ENCODE assay signal across 8 mouse cellular contexts in genomic region chr11:90686287-90687025, GRCm38 (mm10). TPM values are rescaled to one million over a fixed set of nuclear protein-coding genes. Genes with fewer than 3 reads are reported as not detected.
DNase-seq lines count a peak whose midpoint lies in the region; ATAC-seq and TF ChIP-seq lines count a peak whose summit lies in the region.

No protein-coding gene starts in this region.

- no peak for TF ChIP-seq RAD21 in MEL (IDR thresholded peaks at IDR 0.05; ENCODE audit: low read depth, low read length)

- TF ChIP-seq POLR2A in MEL (IDR thresholded peaks at IDR 0.05; ENCODE audit: control insufficient read depth in 1 of 2, insufficient read depth in 1 of 2, low read depth in 1 of 2, low read length in 2 of 2, poor library complexity in 1 of 2) = no peak

- H3K4me2 ChIP-seq in liver, embryonic 12.5 days = peak overlapping the region; percentile 87
- peak overlapping the region; percentile 80 for H3K4me2 ChIP-seq in neural tube, embryonic 14.5 days (ENCODE audit: low read depth, low read length)

- H3K9me3 ChIP-seq in MEL (replicated peaks; ENCODE audit: insufficient read depth, low read length) = no peaks in the 10 kb centered on the region
- H3K9me3 ChIP-seq in liver, embryonic 12.5 days (replicated peaks) = no peaks in the 10 kb centered on the region
- H3K9me3 ChIP-seq in neural tube, embryonic 14.5 days (ENCODE audit: control insufficient read depth, low read length) = no peaks in the 10 kb centered on the region

- TF ChIP-seq EP300 in MEL (IDR thresholded peaks at IDR 0.05; ENCODE audit: low read depth in 1 of 2, low read length in 2 of 2) = peak in 1 of 2 experiments; percentile 60; a peak in 2 of 4 replicates

- no peaks in the 10 kb centered on the region for H3K27me3 ChIP-seq in MEL (ENCODE audit: control insufficient read depth in 1 of 2, insufficient read depth in 2 of 2, low read length in 2 of 2)
- no peaks in the 10 kb centered on the region for H3K27me3 ChIP-seq in liver, embryonic 12.5 days (replicated peaks)
- H3K27me3 ChIP-seq in neural tube, embryonic 14.5 days (ENCODE audit: control insufficient read depth, insufficient read depth, low read length) = no peaks in the 10 kb centered on the region

- peaks cover 5 to 20% of the 10 kb centered on the region in 2 experiments for H3K36me3 ChIP-seq in MEL (ENCODE audit: control insufficient read depth in 1 of 2, insufficient read depth in 2 of 2, low read length in 2 of 2)
- peaks cover 39% of the 10 kb centered on the region for H3K36me3 ChIP-seq in liver, embryonic 12.5 days
- no peaks in the 10 kb centered on the region for H3K36me3 ChIP-seq in neural tube, embryonic 14.5 days (ENCODE audit: control insufficient read depth, insufficient read depth, low read length)

- peak overlapping the region; percentile 42 for H3K27ac ChIP-seq in MEL (ENCODE audit: control insufficient read depth, low read depth, low read length)
- peak overlapping the region; percentile 78 for H3K27ac ChIP-seq in liver, embryonic 12.5 days
- no peak overlapping the region for H3K27ac ChIP-seq in neural tube, embryonic 14.5 days (ENCODE audit: low read depth, low read length)

- DNase-seq in 416B (ENCODE audit: low read depth) (peak; percentile 68), MEL (ENCODE audit: low read depth, low spot score) (peak; percentile 89)
- no peak for DNase-seq in adrenal gland, adult 8-10 months
- no peak for DNase-seq in retina, embryonic 14.5 days (ENCODE audit: low spot score)
- DNase-seq in right cerebral cortex, postnatal 4 days = no peak

- peaks cover 9 to 25% of the 10 kb centered on the region in 2 experiments for H3K4me1 ChIP-seq in MEL (ENCODE audit: control insufficient read depth in 1 of 2, insufficient read depth in 2 of 2, low read length in 2 of 2)
- peaks cover 46% of the 10 kb centered on the region for H3K4me1 ChIP-seq in liver, embryonic 12.5 days
- no peaks in the 10 kb centered on the region for H3K4me1 ChIP-seq in neural tube, embryonic 14.5 days (ENCODE audit: control insufficient read depth, insufficient read depth, low read length)

- H3K9ac ChIP-seq in MEL (ENCODE audit: control insufficient read depth, low read depth, low read length, poor library complexity, severe bottlenecking) = peak overlapping the region; percentile 76
- H3K9ac ChIP-seq in liver, embryonic 12.5 days = peak overlapping the region; percentile 84
- 0 out of 2 replicates have a peak overlapping the region, but pooled peaks have one; percentile 56 for H3K9ac ChIP-seq in neural tube, embryonic 14.5 days (replicated peaks; ENCODE audit: low read depth, low read length)

- H3K79me2 ChIP-seq in MEL (ENCODE audit: control insufficient read depth, insufficient read depth, low read length, poor library complexity) = peaks cover 5% of the 10 kb centered on the region

- TF ChIP-seq CTCF in MEL (IDR thresholded peaks at IDR 0.05 in 2 of 3, conservative IDR thresholded peaks at IDR 0.05 in 1 of 3; ENCODE audit: control insufficient read depth in 1 of 3, insufficient read depth in 1 of 3, low read depth in 2 of 3, low read length in 3 of 3, poor library complexity in 1 of 3, severe bottlenecking in 1 of 3) = no peak

- peak overlapping the region; percentile 89 to 99 for H3K4me3 ChIP-seq in MEL (ENCODE audit: control insufficient read depth in 1 of 2, insufficient read depth in 1 of 2, low read depth in 2 of 2, low read length in 2 of 2)
- H3K4me3 ChIP-seq in liver, embryonic 12.5 days = peak overlapping the region; percentile 77
- peak overlapping the region; percentile 52 for H3K4me3 ChIP-seq in neural tube, embryonic 14.5 days (ENCODE audit: low read depth, low read length)

- WGBS in liver, embryonic 12.5 days (ENCODE audit: insufficient replicate concordance) = 63% methylated on average over 13 of the region's 13 CpGs
- 73% methylated on average over 13 of the region's 13 CpGs for WGBS in neural tube, embryonic 14.5 days

- peak; percentile 24 for ATAC-seq in granulocyte monocyte progenitor cell, adult 5-6 weeks (replicated peaks; ENCODE audit: poor library complexity, severe bottlenecking)
- peak; percentile 77 for ATAC-seq in liver, embryonic 12.5 days
- peak; percentile 30; the same call in 1 of the 2 replicates for ATAC-seq in neural tube, embryonic 14.5 days (ENCODE audit: low read depth)

TF ChIP-seq in MEL, 35 proteins besides CTCF, POLR2A, EP300 and RAD21:
- TF ChIP-seq GATA1 (IDR thresholded peaks at IDR 0.05; ENCODE audit: low read depth, low read length) (no peak), NELFE (IDR thresholded peaks at IDR 0.05; ENCODE audit: low read depth, low read length) (no peak; the same call in 1 of the 2 replicates), MAZ (IDR thresholded peaks at IDR 0.05; ENCODE audit: low read depth, low read length) (peak; percentile 52; the same call in 1 of the 2 replicates), CHD2 (IDR thresholded peaks at IDR 0.05; ENCODE audit: low read length) (no peak), MYB (IDR thresholded peaks at IDR 0.05; ENCODE audit: low read depth, low read length) (no peak), ETS1 (IDR thresholded peaks at IDR 0.05; ENCODE audit: low read depth, low read length) (peak; percentile 81), USF1 (IDR thresholded peaks at IDR 0.05; ENCODE audit: low read depth, low read length) (no peak)
TF ChIP-seq in MEL: peak in this region for 2.

RNA-seq across cellular contexts. Expression of gene Tom1l1, which starts 1.7 kb away (rescaled TPM):
- 25.4 and 34.7 TPM in 2 replicates for total RNA-seq in MEL (2012; rRNA removed)
- 10 to 100 TPM in 1 of 2 experiments, not detected in 1; 41.3 TPM for polyA plus RNA-seq in MEL (2012; ENCODE audit: insufficient read depth in 1 of 2, insufficient read length in 2 of 2, low read depth in 1 of 2, low replicate concordance in 2 of 2, missing spikeins in 1 of 2)
- total RNA-seq in granulocyte monocyte progenitor cell, adult 5-6 weeks (2014; fragmentation: Nextera tagmentation) = 2.4 and 4.2 TPM in 2 replicates
- 7.2 and 16.2 TPM in 2 replicates for total RNA-seq in granulocyte monocyte progenitor cell, adult 5-6 weeks (2017)
- polyA plus RNA-seq in liver, embryonic 12.5 days (2016; fragmentation: Nextera tagmentation; extraction: Ambion mirVana) = 60.4 and 64.9 TPM in 2 replicates
- polyA plus RNA-seq in neural tube, embryonic 14.5 days (2014; fragmentation: Nextera tagmentation; extraction: Ambion mirVana) = 25.5 and 27.0 TPM in 2 replicates
- 10 to 100 TPM; 27.6 to 62.7 (median 44.1) TPM for total RNA-seq in adrenal gland, adult 8-10 months (2022)

RNA-seq across cellular contexts. Expression of gene Cox11, which starts 48.5 kb away (rescaled TPM):
- total RNA-seq in MEL (2012; rRNA removed) = 19.3 and 22.1 TPM in 2 replicates
- 10 to 100 TPM in 1 of 2 experiments, not detected in 1; 21.0 TPM for polyA plus RNA-seq in MEL (2012; ENCODE audit: insufficient read depth in 1 of 2, insufficient read length in 2 of 2, low read depth in 1 of 2, low replicate concordance in 2 of 2, missing spikeins in 1 of 2)
- total RNA-seq in granulocyte monocyte progenitor cell, adult 5-6 weeks (2014; fragmentation: Nextera tagmentation) = 8.4 and 19.9 TPM in 2 replicates
- 12.2 and 20.3 TPM in 2 replicates for total RNA-seq in granulocyte monocyte progenitor cell, adult 5-6 weeks (2017)
- 38.2 and 40.5 TPM in 2 replicates for polyA plus RNA-seq in liver, embryonic 12.5 days (2016; fragmentation: Nextera tagmentation; extraction: Ambion mirVana)
- polyA plus RNA-seq in neural tube, embryonic 14.5 days (2014; fragmentation: Nextera tagmentation; extraction: Ambion mirVana) = 29.3 and 32.3 TPM in 2 replicates
- total RNA-seq in adrenal gland, adult 8-10 months (2022) = 10 to 100 TPM; 15.9 to 22.4 (median 17.8) TPM

RNA-seq across cellular contexts. Expression of gene Stxbp4, which starts 48.6 kb away (rescaled TPM):
- 3.5 and 4.0 TPM in 2 replicates for total RNA-seq in MEL (2012; rRNA removed)
- polyA plus RNA-seq in MEL (2012; ENCODE audit: insufficient read depth in 1 of 2, insufficient read length in 2 of 2, low read depth in 1 of 2, low replicate concordance in 2 of 2, missing spikeins in 1 of 2) = 1 to 10 TPM in 1 of 2 experiments, not detected in 1; 4.9 TPM
- total RNA-seq in granulocyte monocyte progenitor cell, adult 5-6 weeks (2014; fragmentation: Nextera tagmentation) = 5.6 and 6.4 TPM in 2 replicates
- total RNA-seq in granulocyte monocyte progenitor cell, adult 5-6 weeks (2017) = 3.7 and 5.4 TPM in 2 replicates
- polyA plus RNA-seq in liver, embryonic 12.5 days (2016; fragmentation: Nextera tagmentation; extraction: Ambion mirVana) = 11.2 and 12.9 TPM in 2 replicates
- polyA plus RNA-seq in neural tube, embryonic 14.5 days (2014; fragmentation: Nextera tagmentation; extraction: Ambion mirVana) = 18.1 and 22.2 TPM in 2 replicates
- total RNA-seq in adrenal gland, adult 8-10 months (2022) = 10 to 100 TPM; 12.1 to 20.6 (median 16.2) TPM

Comparison
In these comparisons a context has a peak if more than half of its experiments do, and no peak if none do; other contexts are left out.
1. DNase-seq: peak in 416B (single experiment) and MEL (single experiment); none in adrenal gland, adult 8-10 months (single experiment), retina, embryonic 14.5 days (single experiment) and right cerebral cortex, postnatal 4 days (single experiment).
2. ATAC-seq: peak in every context shown above with its lines; median percentile 77 in liver, embryonic 12.5 days; 30 in neural tube, embryonic 14.5 days; 24 in granulocyte monocyte progenitor cell, adult 5-6 weeks.
3. Peak in every context shown above with its lines, with median percentiles within 50 percentile points of each other: H3K4me3 ChIP-seq and H3K9ac ChIP-seq.